Mouse (Mus musculus) neutrophil, adult 5-6 weeks (primary cell): ENCODE data around the gene Muc2. TPM values are rescaled to one million over a fixed set of nuclear protein-coding genes. Genes with fewer than 3 reads are reported as not detected.

Source experiments
- ATAC-seq: fragments of 151-379, 151-347 bp; 2 replicates; pipeline ENCODE4 v1.8.0; 2017; ENCODE audit warnings: mild to moderate bottlenecking, moderate TSS enrichment; ENCODE audit not compliant: insufficient number of reproducible peaks, poor library complexity, low FRiP score, severe bottlenecking; ENCODE audit errors: extremely low read depth
- total RNA-seq: library from RNA; stranded (forward); fragments of 200-1000 nt; gene quantifications from 2 replicates; pipeline ENCODE4 v1.2.3, GENCODE M21; 2017

The Muc2 gene
- total RNA-seq, 1 experiment from 2014 or later: not detected

DNA sequence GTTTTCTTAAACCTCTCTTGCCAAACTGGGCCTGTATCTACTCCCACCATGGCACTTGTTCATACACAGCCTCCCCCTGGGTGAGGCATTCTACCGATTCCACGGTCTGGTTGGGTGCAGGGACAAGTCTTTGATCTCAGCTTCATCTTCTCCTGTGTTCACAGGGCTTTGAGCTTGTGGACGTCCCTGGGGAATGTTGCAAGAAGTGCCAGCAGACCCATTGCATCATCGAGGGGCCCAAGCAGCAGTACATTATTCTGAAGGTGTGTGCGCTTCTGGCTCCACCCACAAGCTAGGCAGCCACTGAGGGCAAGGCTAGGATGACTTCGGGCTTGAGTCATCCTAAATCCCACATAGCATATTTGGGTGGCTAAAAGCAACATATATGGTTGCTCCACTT lies 62.4 kb downstream of the Muc2 start:
- ATAC-seq: no peak

DNA sequence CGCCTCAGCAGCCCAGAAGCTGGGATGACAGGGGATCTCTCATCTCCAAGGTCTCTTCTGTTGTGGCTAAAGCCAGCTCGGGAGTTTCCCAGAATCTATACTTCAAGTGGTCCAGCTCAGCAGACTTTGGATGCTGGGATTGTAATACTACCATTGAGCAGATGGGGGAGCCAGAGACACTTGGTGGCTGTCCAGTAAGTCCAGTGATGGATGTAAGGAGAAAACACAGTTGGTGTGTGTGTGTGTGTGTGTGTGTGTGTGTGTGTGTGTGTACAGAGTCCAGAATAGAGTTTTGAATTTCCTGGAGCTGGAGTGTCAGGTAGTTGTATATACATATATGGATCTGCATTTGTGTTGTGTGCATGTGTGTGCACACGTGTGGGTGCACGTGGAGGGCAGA lies 65.7 kb downstream of the Muc2 start:
- no peak for ATAC-seq

DNA sequence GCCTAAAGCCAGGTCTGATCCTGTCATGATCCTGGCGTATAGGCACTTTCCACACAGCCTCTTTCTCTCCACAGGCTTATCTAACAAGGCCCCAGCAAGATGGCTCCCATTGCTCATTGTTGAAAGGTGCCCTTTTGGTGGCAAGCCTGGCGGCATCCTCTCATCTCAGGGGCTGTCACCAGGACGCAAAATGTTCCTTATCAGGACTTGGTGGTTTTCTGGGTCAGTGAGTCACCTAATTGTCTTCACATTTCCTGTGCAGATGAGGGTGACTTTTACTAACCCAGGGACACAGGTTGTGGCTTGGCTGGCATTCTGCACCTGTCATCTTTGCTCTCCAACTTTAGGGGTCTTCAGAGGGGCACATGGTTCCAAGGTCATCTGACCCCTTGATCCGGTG lies 68.2 kb downstream of the Muc2 start:
- no peak for ATAC-seq

DNA sequence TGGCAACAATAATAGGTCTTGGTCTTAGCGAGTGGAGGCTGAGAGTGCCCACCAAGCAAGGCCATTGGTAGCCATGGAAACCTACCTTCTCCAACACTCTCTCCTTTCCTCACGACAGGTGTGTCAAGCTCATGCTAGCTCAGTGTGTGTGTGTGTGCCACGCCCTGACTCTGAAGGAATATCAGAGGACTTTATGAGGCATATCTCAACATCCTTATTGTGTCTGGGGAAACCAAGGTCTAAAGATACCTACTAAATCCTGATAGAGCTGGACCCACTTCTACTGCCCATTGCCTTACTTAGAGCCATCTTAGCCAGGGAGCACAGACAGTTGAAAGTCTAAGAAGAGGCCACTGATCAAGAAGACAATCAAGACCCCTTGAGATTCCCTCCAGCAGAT lies 80.4 kb downstream of the Muc2 start:
- no peak for ATAC-seq

DNA sequence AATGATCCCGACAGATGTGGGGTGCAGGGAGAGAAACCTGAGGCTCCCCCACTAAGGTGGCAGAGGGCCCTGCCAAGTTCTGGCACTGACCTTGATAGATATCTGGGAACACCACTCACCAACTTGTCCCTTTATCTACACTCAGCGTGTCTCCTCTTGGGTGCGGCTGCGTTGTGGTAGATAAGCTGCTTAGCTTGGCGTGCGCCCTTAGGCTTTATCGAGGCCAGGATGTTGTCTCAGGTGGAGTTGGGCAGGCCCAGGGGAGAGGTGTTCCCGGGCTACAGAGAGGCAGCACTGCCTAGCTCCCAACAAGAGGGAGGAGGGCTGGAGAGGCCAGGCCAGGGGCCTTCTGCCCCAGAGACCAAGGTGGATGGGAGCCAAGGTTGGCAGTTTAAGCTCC lies 80.8 kb downstream of the Muc2 start:
- ATAC-seq: no peak

DNA sequence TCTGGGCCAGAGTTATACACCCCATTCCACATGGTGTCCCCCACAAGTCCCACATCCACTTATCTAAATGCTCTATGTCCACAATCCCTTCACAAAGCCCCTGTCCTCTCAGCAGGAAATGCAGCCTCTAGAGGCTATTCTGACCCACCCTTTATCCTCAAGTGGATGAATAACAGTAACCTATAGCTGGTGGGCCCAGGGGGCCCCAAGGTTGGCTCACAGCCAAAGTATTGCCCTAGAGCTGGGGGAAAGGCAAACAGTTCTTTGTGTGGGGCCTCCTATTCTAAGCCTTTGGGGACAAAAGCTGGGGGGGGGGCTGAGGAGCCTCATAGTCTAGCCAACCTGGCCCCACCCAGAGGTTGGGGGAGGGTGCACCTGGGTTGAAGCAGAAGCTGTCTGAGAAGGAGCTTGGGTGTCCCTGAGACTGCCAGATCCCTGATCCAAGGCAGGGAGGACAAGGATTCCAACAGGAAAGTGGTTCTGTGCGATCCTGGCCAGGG lies 82.0 kb downstream of the Muc2 start:
- no peak for ATAC-seq

DNA sequence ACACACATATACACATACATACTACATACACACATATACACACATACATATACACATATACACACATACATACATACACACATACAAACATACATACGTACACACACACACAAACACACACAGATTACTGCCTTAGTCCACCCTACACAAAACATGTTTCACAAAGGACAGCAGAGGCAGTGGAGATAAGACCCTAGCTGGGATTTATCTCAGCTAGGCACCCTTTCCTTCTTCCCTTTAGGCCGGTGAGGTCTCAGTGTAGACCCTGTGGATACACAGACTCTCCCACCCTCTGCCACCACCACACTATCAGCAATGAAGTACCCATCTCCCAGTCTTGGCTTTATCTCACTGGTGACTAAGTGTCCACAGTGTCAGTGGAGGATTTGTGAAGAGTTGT lies 84.7 kb downstream of the Muc2 start:
- ATAC-seq: no peak

DNA sequence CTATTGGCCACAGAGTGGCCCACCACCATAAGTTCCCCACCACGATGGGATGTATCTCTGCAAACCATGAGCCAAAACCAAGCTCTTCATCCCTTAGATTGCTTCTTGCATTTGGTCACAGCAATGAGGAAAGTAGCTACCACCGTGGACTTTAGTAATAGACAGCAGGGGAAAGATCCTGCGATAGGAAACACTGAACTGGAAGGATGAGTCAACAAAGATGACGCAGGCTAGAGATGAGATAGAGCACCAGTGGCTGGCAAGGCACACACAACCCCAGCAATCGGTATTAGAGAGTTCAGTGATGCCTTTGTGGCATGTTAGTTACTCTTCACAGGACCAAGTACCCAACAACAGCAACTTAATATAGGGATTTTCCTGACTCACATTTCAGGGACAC lies 86.1 kb downstream of the Muc2 start:
- no peak for ATAC-seq

DNA sequence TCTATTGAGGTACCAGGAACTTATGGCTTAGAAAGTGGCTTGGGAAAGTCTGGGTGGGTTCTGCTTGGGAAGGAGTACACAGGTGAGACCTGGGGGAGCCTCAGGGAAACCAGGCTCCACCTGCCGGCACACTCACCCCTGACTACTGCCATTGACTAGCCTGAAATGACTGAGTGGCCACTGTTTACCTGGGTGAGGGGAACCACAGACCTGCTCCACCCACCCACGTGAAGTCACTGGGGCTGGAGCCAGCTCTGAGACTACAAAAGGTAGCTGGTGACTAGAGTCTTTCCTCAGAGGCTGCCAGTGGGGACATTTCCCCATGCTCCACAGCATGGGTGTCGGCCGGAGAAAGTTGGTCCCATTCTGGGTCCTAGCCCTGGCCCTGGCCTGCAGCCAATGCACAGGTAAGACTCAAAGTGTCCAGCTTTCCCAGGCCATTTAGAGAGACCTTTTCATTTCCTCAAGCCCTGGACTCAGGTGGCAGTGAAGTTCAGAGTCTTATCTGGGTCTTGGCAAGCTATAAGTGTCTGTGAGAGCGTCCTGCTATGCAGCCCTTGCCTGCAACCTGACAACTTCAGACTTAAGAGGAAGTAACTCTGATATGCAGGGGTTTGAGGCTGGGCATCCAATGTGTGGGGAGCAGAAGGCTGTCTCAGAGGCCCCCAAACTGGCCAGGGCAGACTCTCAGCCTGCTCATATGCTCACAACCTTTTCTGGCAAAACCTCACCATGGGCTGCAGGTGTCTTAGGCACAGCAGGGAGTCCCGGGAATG lies 98.7 kb downstream of the Muc2 start, which contains the start of gene Muc5ac:
Gene Muc5ac (plus strand): TSS at position 296 of the 776 bp plus-strand sequence.
- no peak for ATAC-seq

DNA sequence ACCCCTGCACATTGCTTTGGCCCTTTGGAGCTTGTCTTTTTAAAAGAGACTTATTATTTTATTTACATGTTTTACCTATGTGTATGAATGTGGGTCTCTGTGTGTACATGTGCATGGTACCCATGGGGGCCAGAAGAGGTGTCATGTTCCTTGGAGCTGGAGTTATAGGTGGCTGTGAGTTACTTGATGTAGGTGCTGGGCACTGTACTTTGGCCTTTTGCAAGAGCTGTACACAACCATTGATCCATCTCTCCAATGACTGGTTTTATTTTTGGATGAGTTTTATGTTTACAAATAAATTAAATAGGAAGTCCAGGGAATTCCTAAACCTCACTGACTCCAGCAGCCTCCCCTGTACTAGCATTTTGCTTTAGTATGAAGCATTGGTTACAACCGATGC lies 104.1 kb downstream of the Muc2 start:
- ATAC-seq: no peak

DNA sequence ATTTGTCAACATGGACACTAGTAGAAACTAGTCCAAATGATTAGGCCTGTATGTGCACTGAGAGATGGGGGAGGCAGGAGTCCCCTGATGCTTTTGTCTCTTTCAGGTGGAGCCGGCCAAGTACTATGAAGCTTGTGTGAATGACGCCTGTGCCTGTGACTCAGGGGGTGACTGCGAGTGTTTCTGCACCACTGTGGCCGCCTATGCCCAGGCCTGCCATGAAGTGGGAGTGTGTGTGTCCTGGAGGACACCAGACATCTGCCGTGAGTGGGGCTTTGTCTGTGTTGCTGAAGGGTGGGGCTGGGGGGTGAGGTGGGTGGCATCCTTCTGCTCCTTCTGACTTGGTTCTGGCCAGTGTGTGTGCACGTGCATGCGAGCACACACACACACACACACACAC lies 113.1 kb downstream of the Muc2 start:
- ATAC-seq: no peak

Other genes starting within 250 kb of the Muc2 start
- gene Pidd1, start 246.3 kb upstream of the Muc2 start, total RNA-seq: 2.9 and 6.5 TPM in 2 replicates
- 2,224 and 3,167 TPM in 2 replicates for gene Rplp2, start 243.0 kb upstream of the Muc2 start, total RNA-seq
- gene Pnpla2, start 235.1 kb upstream of the Muc2 start, total RNA-seq: 74.4 and 78.7 TPM in 2 replicates
- 2.8 and 3.2 TPM in 2 replicates for gene Cracr2b, start 229.2 kb upstream of the Muc2 start, total RNA-seq
- gene Cd151, start 222.9 kb upstream of the Muc2 start, total RNA-seq: 29.8 and 31.1 TPM in 2 replicates
- 10.5 and 13.1 TPM in 2 replicates for gene Polr2l, start 215.2 kb upstream of the Muc2 start, total RNA-seq
- gene Tspan4, start 215.1 kb upstream of the Muc2 start, total RNA-seq: not detected in 2 replicates
- 9.9 and 10.4 TPM in 2 replicates for gene Chid1, start 150.5 kb upstream of the Muc2 start, total RNA-seq
- 32.4 and 35.7 TPM in 2 replicates for gene Ap2a2, start 128.2 kb upstream of the Muc2 start, total RNA-seq
- gene Muc6, start 35.0 kb upstream of the Muc2 start, total RNA-seq: not detected in 2 replicates
- gene Muc5ac, start 98.6 kb downstream of the Muc2 start, total RNA-seq: not detected in 2 replicates
- not detected in 2 replicates for gene Muc5b, start 148.7 kb downstream of the Muc2 start, total RNA-seq
- 40.9 and 41.5 TPM in 2 replicates for gene Tollip, start 228.2 kb downstream of the Muc2 start, total RNA-seq